Mouse (Mus musculus): Measurements from ENCODE around the gene Aplnr. TPM values are rescaled to one million over a fixed set of nuclear protein-coding genes. Genes with fewer than 3 reads are reported as not detected.

The Aplnr gene
- polyA plus RNA-seq, 1 experiment from 2014 or later, result 28.0 TPM

- H3K27me3 ChIP-seq (ENCODE audit: control insufficient read depth, insufficient read depth, low read length), result no peaks in the 10 kb centered on the region
- H3K9me3 ChIP-seq (ENCODE audit: control insufficient read depth, low read length), result no peaks in the 10 kb centered on the region
- ATAC-seq (ENCODE audit: low FRiP score, low TSS enrichment) (no peak), DNase-seq (ENCODE audit: low spot score) (no peak)
- H3K36me3 ChIP-seq (ENCODE audit: control insufficient read depth, insufficient read depth, low read length), result no peaks in the 10 kb centered on the region
- H3K4me2 ChIP-seq (replicated peaks; ENCODE audit: low read depth), result no peak overlapping the region
- no peak overlapping the region for H3K9ac ChIP-seq (ENCODE audit: low read length)
- 0 out of 2 replicates have a peak, but pooled peaks cover 2% of the 10 kb centered on the region for H3K4me1 ChIP-seq (replicated peaks; ENCODE audit: control insufficient read depth, insufficient read depth)
- no peak for TF ChIP-seq EP300 (optimal IDR thresholded peaks at IDR 0.05)
- TF ChIP-seq CTCF (IDR thresholded peaks at IDR 0.05; ENCODE audit: low read depth), result peak; percentile 28; the same call in 1 of the 2 replicates
- H3K27ac ChIP-seq (replicated peaks), result no peak overlapping the region
- WGBS, result 27% methylated on average over 2 of the region's 2 CpGs
- peak overlapping the region; percentile 25 for H3K4me3 ChIP-seq (ENCODE audit: low read depth, low read length)
Measured at GRCm38 (mm10) chr2:85138143-85138542, 2.1 kb downstream of the Aplnr start.

- H3K9me3 ChIP-seq (ENCODE audit: control insufficient read depth, low read length), result no peaks in the 10 kb centered on the region
- H3K27me3 ChIP-seq (ENCODE audit: control insufficient read depth, insufficient read depth, low read length), result no peaks in the 10 kb centered on the region
- TF ChIP-seq EP300 (optimal IDR thresholded peaks at IDR 0.05) (no peak), CTCF (IDR thresholded peaks at IDR 0.05; ENCODE audit: low read depth) (no peak)
- H3K4me1 ChIP-seq (replicated peaks; ENCODE audit: control insufficient read depth, insufficient read depth), result 0 out of 2 replicates have a peak, but pooled peaks cover 2% of the 10 kb centered on the region
- no peak overlapping the region for H3K4me2 ChIP-seq (replicated peaks; ENCODE audit: low read depth)
- WGBS, result 43% methylated on average over 4 of the region's 4 CpGs
- H3K4me3 ChIP-seq (ENCODE audit: low read depth, low read length), result no peak overlapping the region
- no peaks in the 10 kb centered on the region for H3K36me3 ChIP-seq (ENCODE audit: control insufficient read depth, insufficient read depth, low read length)
- ATAC-seq (ENCODE audit: low FRiP score, low TSS enrichment) (no peak), DNase-seq (ENCODE audit: low spot score) (no peak)
- no peak overlapping the region for H3K27ac ChIP-seq (replicated peaks)
- no peak overlapping the region for H3K9ac ChIP-seq (ENCODE audit: low read length)
Measured at GRCm38 (mm10) chr2:85139393-85139792, 3.4 kb downstream of the Aplnr start.

GRCm38 (mm10) chr2:85139846-85140245, 3.8 kb downstream of the Aplnr start:
- Histone ChIP-seq H3K9ac (ENCODE audit: low read length) (no peak overlapping the region), H3K4me3 (ENCODE audit: low read depth, low read length) (no peak overlapping the region; the same call in 1 of the 2 replicates), H3K9me3 (ENCODE audit: control insufficient read depth, low read length) (no peaks in the 10 kb centered on the region), H3K4me1 (replicated peaks; ENCODE audit: control insufficient read depth, insufficient read depth) (0 out of 2 replicates have a peak, but pooled peaks cover 2% of the 10 kb centered on the region), H3K4me2 (replicated peaks; ENCODE audit: low read depth) (no peak overlapping the region), H3K36me3 (ENCODE audit: control insufficient read depth, insufficient read depth, low read length) (no peaks in the 10 kb centered on the region), H3K27ac (replicated peaks) (no peak overlapping the region), H3K27me3 (ENCODE audit: control insufficient read depth, insufficient read depth, low read length) (no peaks in the 10 kb centered on the region)
- DNase-seq (ENCODE audit: low spot score) (no peak), ATAC-seq (ENCODE audit: low FRiP score, low TSS enrichment) (no peak)
- 65% methylated on average over 7 of the region's 7 CpGs for WGBS
- TF ChIP-seq EP300 (optimal IDR thresholded peaks at IDR 0.05) (no peak), CTCF (IDR thresholded peaks at IDR 0.05; ENCODE audit: low read depth) (no peak)

GRCm38 (mm10) chr2:85140833-85141232, 4.8 kb downstream of the Aplnr start:
- no peaks in the 10 kb centered on the region for H3K27me3 ChIP-seq (ENCODE audit: control insufficient read depth, insufficient read depth, low read length)
- ATAC-seq (ENCODE audit: low FRiP score, low TSS enrichment) (no peak), DNase-seq (ENCODE audit: low spot score) (no peak)
- 0 out of 2 replicates have a peak, but pooled peaks cover 2% of the 10 kb centered on the region for H3K4me1 ChIP-seq (replicated peaks; ENCODE audit: control insufficient read depth, insufficient read depth)
- no peaks in the 10 kb centered on the region for H3K9me3 ChIP-seq (ENCODE audit: control insufficient read depth, low read length)
- no peak for TF ChIP-seq EP300 (optimal IDR thresholded peaks at IDR 0.05)
- TF ChIP-seq CTCF (IDR thresholded peaks at IDR 0.05; ENCODE audit: low read depth), result no peak
- H3K4me3 ChIP-seq (ENCODE audit: low read depth, low read length), result no peak overlapping the region
- H3K9ac ChIP-seq (ENCODE audit: low read length), result no peak overlapping the region
- no peaks in the 10 kb centered on the region for H3K36me3 ChIP-seq (ENCODE audit: control insufficient read depth, insufficient read depth, low read length)
- no peak overlapping the region for H3K27ac ChIP-seq (replicated peaks)
- H3K4me2 ChIP-seq (replicated peaks; ENCODE audit: low read depth), result no peak overlapping the region

GRCm38 (mm10) chr2:85144908-85145307, 8.9 kb downstream of the Aplnr start:
- Histone ChIP-seq H3K4me3 (ENCODE audit: low read depth, low read length) (no peak overlapping the region), H3K4me1 (replicated peaks; ENCODE audit: control insufficient read depth, insufficient read depth) (no peaks in the 10 kb centered on the region), H3K9ac (ENCODE audit: low read length) (no peak overlapping the region), H3K4me2 (replicated peaks; ENCODE audit: low read depth) (no peak overlapping the region), H3K27ac (replicated peaks) (no peak overlapping the region), H3K36me3 (ENCODE audit: control insufficient read depth, insufficient read depth, low read length) (no peaks in the 10 kb centered on the region), H3K9me3 (ENCODE audit: control insufficient read depth, low read length) (no peaks in the 10 kb centered on the region), H3K27me3 (ENCODE audit: control insufficient read depth, insufficient read depth, low read length) (no peaks in the 10 kb centered on the region)
- WGBS, result 87% methylated on average over 2 of the region's 2 CpGs
- no peak for TF ChIP-seq EP300 (optimal IDR thresholded peaks at IDR 0.05)
- TF ChIP-seq CTCF (IDR thresholded peaks at IDR 0.05; ENCODE audit: low read depth), result no peak
- ATAC-seq (ENCODE audit: low FRiP score, low TSS enrichment) (no peak), DNase-seq (ENCODE audit: low spot score) (no peak)

GRCm38 (mm10) chr2:85145346-85145745, 9.3 kb downstream of the Aplnr start:
- Histone ChIP-seq H3K4me3 (ENCODE audit: low read depth, low read length) (no peak overlapping the region), H3K9me3 (ENCODE audit: control insufficient read depth, low read length) (no peaks in the 10 kb centered on the region), H3K27ac (replicated peaks) (no peak overlapping the region), H3K9ac (ENCODE audit: low read length) (no peak overlapping the region), H3K36me3 (ENCODE audit: control insufficient read depth, insufficient read depth, low read length) (no peaks in the 10 kb centered on the region), H3K27me3 (ENCODE audit: control insufficient read depth, insufficient read depth, low read length) (no peaks in the 10 kb centered on the region), H3K4me1 (replicated peaks; ENCODE audit: control insufficient read depth, insufficient read depth) (no peaks in the 10 kb centered on the region), H3K4me2 (replicated peaks; ENCODE audit: low read depth) (no peak overlapping the region)
- DNase-seq (ENCODE audit: low spot score) (no peak), ATAC-seq (ENCODE audit: low FRiP score, low TSS enrichment) (no peak)
- TF ChIP-seq CTCF (IDR thresholded peaks at IDR 0.05; ENCODE audit: low read depth) (no peak), EP300 (optimal IDR thresholded peaks at IDR 0.05) (no peak)
- 76% methylated on average over 3 of the region's 3 CpGs for WGBS

Data from stomach, postnatal 0 days (tissue).